Mouse (Mus musculus) megakaryocyte, embryonic 14.5 days (primary cell): ENCODE results near the gene Slc17a1. TPM values are rescaled to one million over a fixed set of nuclear protein-coding genes. Genes with fewer than 3 reads are reported as not detected.

Source experiments
- H3K27me3 ChIP-seq: replicated peaks from 2 replicates; pipeline ENCODE3; 2012; ENCODE audit warnings: inconsistent platforms
- H3K36me3 ChIP-seq: replicated peaks from 2 replicates; pipeline ENCODE3; 2012; ENCODE audit warnings: low read length, inconsistent platforms, mixed read lengths
- H3K4me1 ChIP-seq: 2 replicates; pipeline ENCODE4 v1.6.1; 2012; ENCODE audit warnings: inconsistent platforms
- H3K4me3 ChIP-seq: replicated peaks from 2 replicates; pipeline ENCODE3; 2012; ENCODE audit warnings: moderate library complexity, mild to moderate bottlenecking, inconsistent platforms
- H3K9me3 ChIP-seq: 2 replicates; pipeline ENCODE4 v1.6.1; 2012; ENCODE audit warnings: inconsistent platforms
- FLI1 ChIP-seq: IDR thresholded peaks from 2 replicates; pipeline ENCODE4 v1.6.1; 2012; ENCODE audit warnings: low read length, inconsistent platforms, mixed read lengths
- GATA1 ChIP-seq: IDR thresholded peaks from 3 replicates; pipeline ENCODE4 v1.6.1; 2012; ENCODE audit warnings: mixed read lengths, low read length, inconsistent platforms, borderline replicate concordance
- polyA plus RNA-seq: library from polyadenylated mRNA; stranded (reverse); fragments of >175 nt; gene quantifications from 2 replicates; pipeline ENCODE4 v1.2.3, GENCODE M21; 2012; ENCODE audit warnings: low replicate concordance; ENCODE audit not compliant: insufficient read depth

Gene Slc17a1
- polyA plus RNA-seq, 1 experiment: not detected

DNA sequence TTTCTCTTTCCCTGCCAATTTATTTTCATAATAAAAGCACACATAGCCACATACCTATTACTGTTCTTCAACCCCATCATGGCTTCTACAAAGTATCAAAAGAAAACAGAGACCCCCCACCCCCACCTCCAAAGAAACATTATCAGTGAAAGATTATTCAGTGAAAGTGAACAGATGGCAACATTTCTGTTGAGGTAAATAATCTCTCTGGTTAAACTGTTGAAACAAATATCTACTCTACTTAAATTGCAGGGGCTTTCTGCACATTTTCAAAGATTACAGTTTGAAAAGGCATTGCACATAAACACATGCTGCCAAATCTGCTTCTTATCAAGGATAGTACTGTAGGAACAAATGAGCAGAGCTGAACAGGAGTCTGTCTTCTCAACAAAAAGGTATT is 5.7 kb upstream of the Slc17a1 start:
- no peak for TF ChIP-seq GATA1
- no peak for TF ChIP-seq FLI1
- no peaks in the 10 kb centered on the region for H3K36me3 ChIP-seq
- no peak overlapping the region for H3K4me3 ChIP-seq
- peaks cover 7% of the 10 kb centered on the region; the same call in 1 of the 2 replicates for H3K4me1 ChIP-seq
- H3K9me3 ChIP-seq: no peaks in the 10 kb centered on the region
- H3K27me3 ChIP-seq: peaks cover 27% of the 10 kb centered on the region

DNA sequence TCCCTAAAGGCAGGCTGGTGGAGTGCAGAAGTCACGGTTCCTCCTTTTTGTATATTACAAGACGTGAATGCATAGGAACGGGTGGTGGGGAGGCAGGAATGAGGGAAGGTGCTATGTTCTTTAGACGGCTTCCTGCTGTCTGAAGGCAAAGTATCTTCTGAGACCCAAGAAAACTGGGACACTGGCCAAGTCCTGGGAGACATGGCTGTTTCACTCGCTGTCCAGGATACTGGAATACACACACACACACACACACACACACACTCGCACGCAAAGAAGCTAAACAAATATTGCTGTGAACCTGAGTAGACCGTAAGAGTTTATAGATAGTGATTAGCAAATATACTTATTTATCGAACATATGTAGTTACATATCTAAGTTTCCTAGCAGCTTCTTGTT is 2.8 kb upstream of the Slc17a1 start:
- TF ChIP-seq FLI1 (no peak), GATA1 (no peak)
- H3K4me1 ChIP-seq: peaks cover 7% of the 10 kb centered on the region; the same call in 1 of the 2 replicates
- no peak overlapping the region for H3K4me3 ChIP-seq
- no peaks in the 10 kb centered on the region for H3K36me3 ChIP-seq
- peaks cover 18% of the 10 kb centered on the region for H3K27me3 ChIP-seq
- no peaks in the 10 kb centered on the region for H3K9me3 ChIP-seq

DNA sequence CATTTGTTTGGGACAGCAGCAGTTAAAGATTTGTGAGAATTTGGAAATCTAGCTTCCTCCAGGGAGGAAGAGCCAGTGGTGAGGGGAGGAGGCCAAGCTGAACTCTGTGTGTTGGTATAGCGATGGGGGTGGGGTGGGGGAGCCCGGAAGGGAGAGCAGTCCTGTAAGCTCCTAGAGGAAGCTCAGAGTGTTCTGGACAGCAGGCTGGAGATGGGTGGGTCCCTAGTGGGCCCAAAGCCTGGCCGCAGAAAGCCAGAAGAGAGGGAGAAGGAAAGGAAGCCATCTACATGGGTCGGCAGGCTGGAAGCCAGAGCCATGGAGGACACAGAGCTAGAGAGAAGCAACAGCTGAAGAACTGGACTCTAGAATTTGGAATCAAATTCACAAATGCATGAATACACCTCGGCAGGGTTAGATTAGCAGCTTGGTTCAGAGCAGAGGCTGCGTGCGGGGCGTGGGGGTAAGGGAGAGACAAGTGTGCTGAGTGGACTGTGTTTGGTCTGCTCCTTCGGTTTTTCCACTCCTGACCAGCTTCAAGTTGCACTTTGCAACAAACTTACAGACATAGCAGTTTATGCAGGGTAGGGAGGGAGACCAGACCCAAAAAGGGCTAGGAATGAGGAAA is 1.4 kb upstream of the Slc17a1 start:
- Histone ChIP-seq H3K27me3 (peaks cover 17% of the 10 kb centered on the region), H3K36me3 (no peaks in the 10 kb centered on the region), H3K9me3 (no peaks in the 10 kb centered on the region), H3K4me1 (peaks cover 7% of the 10 kb centered on the region; the same call in 1 of the 2 replicates), H3K4me3 (no peak overlapping the region)
- TF ChIP-seq GATA1: no peak
- no peak for TF ChIP-seq FLI1

DNA sequence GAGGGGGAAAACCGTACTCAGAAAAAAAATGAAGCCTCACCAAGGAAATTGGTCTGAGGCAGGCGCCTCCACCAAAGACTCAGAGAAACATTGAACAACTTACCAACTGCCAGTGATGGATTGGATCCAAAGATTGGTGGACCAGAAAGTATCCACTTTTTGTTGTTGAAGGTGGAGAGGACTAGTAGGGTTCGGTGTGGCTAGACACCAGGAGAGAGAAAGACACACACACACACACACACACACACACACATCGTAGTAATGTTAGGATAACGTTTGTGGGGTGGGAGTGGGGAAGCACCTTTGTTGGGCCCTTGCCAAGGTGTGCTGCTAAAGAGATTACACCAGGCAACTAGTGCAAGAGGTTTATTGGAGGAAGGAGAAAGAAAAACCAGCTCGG is 550 bp upstream of the Slc17a1 start:
- H3K4me3 ChIP-seq: no peak overlapping the region
- H3K4me1 ChIP-seq: peaks cover 7% of the 10 kb centered on the region; the same call in 1 of the 2 replicates
- no peaks in the 10 kb centered on the region for H3K36me3 ChIP-seq
- H3K27me3 ChIP-seq: peaks cover 17% of the 10 kb centered on the region
- H3K9me3 ChIP-seq: no peaks in the 10 kb centered on the region
- TF ChIP-seq FLI1 (no peak), GATA1 (no peak)

DNA sequence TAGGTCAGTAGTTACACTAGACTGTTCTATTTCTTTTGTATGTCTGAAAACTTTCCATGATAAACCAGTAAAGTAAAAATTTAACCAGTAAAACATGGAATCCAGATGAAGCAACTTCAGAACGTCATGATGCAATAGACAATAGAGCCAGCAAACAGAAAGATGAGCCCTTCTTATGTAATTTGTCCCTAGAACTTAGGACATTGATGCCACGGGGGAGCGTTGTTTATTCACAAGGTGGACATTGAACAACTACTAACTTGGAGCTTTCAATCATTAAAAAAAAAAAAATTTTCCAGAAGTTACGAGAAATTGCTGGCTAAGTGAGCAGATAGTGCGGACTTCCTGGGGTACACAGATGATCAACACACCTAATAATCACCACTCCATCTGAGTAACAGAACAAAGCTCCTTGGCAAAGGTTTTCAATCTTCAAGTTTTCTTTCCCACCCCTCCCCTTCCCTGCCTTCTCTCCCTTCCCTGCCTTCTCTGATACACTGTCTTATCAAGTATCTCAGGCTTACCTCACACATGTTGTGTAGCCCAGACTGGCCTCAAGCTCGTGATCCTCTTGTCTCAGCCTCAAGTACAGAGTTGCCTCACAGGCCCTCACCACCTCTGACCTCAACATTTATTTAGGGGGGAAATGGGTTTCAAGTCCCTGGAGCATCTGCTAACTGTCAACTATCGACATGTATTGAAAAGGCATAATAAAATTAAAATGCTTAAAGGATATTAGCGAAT is 1.4 kb downstream of the Slc17a1 start:
- peaks cover 2% of the 10 kb centered on the region; the same call in 1 of the 2 replicates for H3K4me1 ChIP-seq
- TF ChIP-seq FLI1 (no peak), GATA1 (no peak)
- no peaks in the 10 kb centered on the region for H3K36me3 ChIP-seq
- no peaks in the 10 kb centered on the region for H3K9me3 ChIP-seq
- no peak overlapping the region for H3K4me3 ChIP-seq
- peaks cover 17% of the 10 kb centered on the region for H3K27me3 ChIP-seq

DNA sequence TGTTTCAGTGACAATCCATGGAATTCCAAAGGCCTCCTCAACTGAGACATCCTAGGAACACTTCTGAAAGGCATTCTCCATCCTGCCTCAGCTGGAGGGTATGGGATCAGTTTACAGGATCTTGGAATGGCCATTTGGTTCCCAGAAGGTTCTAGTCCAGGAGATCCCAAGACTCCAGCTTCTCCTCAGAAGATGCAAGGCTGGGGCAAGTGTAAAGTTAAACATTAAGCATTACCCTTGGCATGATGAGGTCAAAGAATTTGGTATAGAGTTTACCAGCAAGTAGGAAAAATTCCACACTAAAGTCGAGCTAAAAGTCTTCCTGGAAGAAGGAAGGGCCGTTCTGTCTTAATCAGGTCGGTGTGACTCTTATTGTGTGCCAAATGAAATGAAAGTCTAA is 2.4 kb downstream of the Slc17a1 start:
- H3K4me3 ChIP-seq: no peak overlapping the region
- H3K9me3 ChIP-seq: no peaks in the 10 kb centered on the region
- no peaks in the 10 kb centered on the region for H3K36me3 ChIP-seq
- TF ChIP-seq GATA1 (no peak), FLI1 (no peak)
- peaks cover 2% of the 10 kb centered on the region; the same call in 1 of the 2 replicates for H3K4me1 ChIP-seq
- peaks cover 17% of the 10 kb centered on the region for H3K27me3 ChIP-seq

DNA sequence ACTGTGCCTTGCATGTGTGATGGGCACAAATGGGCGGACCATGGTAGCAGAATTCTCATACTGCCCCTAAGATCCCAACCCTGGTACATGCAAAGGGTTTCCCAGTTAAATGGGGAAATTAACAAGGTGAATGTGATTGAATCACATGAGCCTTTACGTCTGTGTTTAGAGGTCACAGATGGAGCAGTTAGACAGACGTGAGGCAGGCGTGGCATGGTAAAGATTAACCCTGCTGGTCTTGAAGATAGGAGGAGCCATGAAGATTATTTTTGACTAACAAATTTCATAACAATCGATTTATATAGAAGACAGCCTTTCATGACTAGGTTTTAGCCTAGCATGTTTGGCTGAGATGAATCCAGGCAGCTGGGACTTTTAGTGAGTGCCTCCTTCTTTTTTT is 5.6 kb downstream of the Slc17a1 start:
- Histone ChIP-seq H3K4me3 (no peak overlapping the region), H3K27me3 (peaks cover 13% of the 10 kb centered on the region), H3K9me3 (no peaks in the 10 kb centered on the region), H3K4me1 (no peaks in the 10 kb centered on the region), H3K36me3 (no peaks in the 10 kb centered on the region)
- TF ChIP-seq GATA1: no peak
- no peak for TF ChIP-seq FLI1

DNA sequence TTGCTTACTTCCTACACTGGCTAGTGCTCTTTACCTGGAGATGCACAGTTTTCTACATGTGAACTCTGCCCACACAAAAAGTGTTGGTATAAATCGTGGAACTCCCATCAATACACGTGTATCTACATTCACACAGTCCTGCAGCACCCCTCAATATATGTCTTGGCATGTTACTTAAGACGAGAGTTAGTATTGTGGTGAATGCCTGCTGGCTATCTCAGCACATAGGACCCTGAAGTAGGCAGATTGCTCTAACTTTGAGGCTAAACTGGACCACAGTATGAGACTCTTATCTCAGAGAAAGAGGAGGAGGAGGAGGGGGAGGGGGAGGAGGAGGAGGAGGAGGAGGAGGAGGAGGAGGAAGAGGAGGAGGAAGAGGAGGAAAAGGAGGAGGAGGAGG is 11.6 kb downstream of the Slc17a1 start:
- TF ChIP-seq GATA1 (no peak), FLI1 (no peak)

DNA sequence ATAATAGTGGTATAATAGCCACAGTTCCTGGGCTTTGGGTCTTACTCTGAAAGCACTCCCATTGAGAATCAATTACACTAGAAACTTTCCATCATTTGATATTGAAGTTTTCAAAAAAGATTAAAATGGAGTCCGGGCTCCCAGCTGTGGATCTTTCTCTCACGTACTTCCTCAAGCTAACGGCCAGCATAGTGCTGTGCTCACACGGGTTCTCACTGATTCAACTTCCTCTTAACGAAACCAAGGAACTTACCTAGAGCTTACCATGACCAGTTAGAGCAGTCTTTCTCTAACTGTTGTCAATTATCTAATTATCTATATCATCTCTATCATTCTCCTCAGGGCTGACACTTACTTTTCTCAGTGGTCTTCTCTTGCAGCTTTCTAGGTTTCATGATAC is 12.1 kb downstream of the Slc17a1 start:
- Histone ChIP-seq H3K36me3 (no peaks in the 10 kb centered on the region), H3K4me3 (no peak overlapping the region), H3K27me3 (peaks cover 16% of the 10 kb centered on the region), H3K4me1 (no peaks in the 10 kb centered on the region; the same call in 1 of the 2 replicates), H3K9me3 (no peaks in the 10 kb centered on the region)
- TF ChIP-seq FLI1: no peak
- no peak for TF ChIP-seq GATA1

More for the DNA sequence above, 11.6 kb downstream of the Slc17a1 start:
- H3K9me3 ChIP-seq: no peaks in the 10 kb centered on the region
- H3K36me3 ChIP-seq: no peaks in the 10 kb centered on the region
- H3K27me3 ChIP-seq: peaks cover 16% of the 10 kb centered on the region
- H3K4me1 ChIP-seq: no peaks in the 10 kb centered on the region; the same call in 1 of the 2 replicates
- H3K4me3 ChIP-seq: no peak overlapping the region

DNA sequence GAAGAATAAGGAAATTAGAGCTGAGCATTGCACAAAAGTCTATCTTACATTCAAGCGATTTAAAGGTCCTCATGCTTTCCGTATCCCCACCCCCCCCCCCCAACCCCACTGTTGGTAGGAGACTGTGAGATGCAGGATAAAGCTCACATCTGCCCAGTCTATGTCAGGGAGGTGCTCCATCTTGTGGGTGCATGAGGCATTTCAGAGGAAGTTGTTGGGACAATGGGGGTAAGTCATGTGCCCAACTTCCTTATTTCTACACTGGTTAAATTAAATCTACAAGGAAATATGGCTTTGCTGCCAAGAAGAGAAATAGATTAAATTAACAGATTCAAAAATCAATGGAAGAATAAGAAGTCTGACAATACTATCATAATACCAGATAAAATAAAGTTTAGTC is 18.0 kb downstream of the Slc17a1 start:
- Histone ChIP-seq H3K36me3 (no peaks in the 10 kb centered on the region), H3K4me3 (no peak overlapping the region), H3K27me3 (no peaks in the 10 kb centered on the region), H3K4me1 (peaks cover 19% of the 10 kb centered on the region), H3K9me3 (no peaks in the 10 kb centered on the region)
- no peak for TF ChIP-seq FLI1
- TF ChIP-seq GATA1: no peak
